ENCODE assay signal across 14 mouse cellular contexts in the genomic region with DNA sequence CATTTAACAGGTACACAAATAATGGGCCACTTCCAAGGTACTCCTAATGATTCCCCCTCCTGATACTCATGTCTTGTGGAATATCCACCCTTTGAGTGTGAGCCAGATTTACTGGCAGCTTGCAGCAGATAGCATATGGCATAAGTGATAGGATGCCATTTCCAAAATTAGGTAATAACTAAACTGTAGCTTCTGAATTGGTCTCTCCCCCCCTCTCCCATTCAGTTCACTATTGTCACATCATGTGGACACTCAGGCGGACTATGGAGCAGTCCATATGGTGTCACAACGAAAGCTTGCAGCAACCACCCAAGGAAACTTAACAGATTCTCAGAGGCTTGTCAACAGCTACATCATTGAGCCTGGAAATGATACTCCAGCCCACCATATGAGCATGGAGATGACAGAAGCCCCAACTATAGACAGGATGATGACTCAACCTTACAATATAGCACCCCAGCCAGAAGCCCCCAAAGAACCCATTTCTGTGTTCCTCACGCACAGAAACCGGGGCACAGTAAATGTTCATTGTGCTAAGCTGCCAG.
"Had no signal": no experiment of that assay in that cellular context is flagged by ENCODE, and none has a peak within 500 bp of the region (broad histone marks: within the 10 kb centered on the region; RNA-seq: fewer than 3 reads in every experiment).

No protein-coding gene starts in this region.

- H3K36me3 ChIP-seq: limb, embryonic 10.5 days; liver, embryonic 12.5 days; midbrain, embryonic 15.5 days; neural tube, embryonic 12.5 days; stomach, embryonic 15.5 days had no signal

- H3K4me3 ChIP-seq: left cerebral cortex, adult 2 months; limb, embryonic 10.5 days; liver, embryonic 12.5 days; megakaryocyte, embryonic 14.5 days; midbrain, embryonic 15.5 days; neural tube, embryonic 12.5 days; stomach, embryonic 15.5 days had no signal

- H3K9me3 ChIP-seq: limb, embryonic 10.5 days; liver, embryonic 12.5 days; midbrain, embryonic 15.5 days; neural tube, embryonic 12.5 days; stomach, embryonic 15.5 days had no signal

- DNase-seq: kidney, postnatal 10 days; kidney, postnatal 4 days; lung, embryonic 14.5 days; lung, postnatal 14 days; thymus, postnatal 4 days had no signal

- H3K9ac ChIP-seq: liver, embryonic 12.5 days; lung, embryonic 14.5 days; midbrain, embryonic 15.5 days; neural tube, embryonic 12.5 days; stomach, embryonic 15.5 days had no signal

- H3K27me3 ChIP-seq: liver, embryonic 12.5 days; megakaryocyte, embryonic 14.5 days; midbrain, embryonic 15.5 days; neural tube, embryonic 12.5 days; stomach, embryonic 15.5 days had no signal

- H3K4me2 ChIP-seq: liver, embryonic 12.5 days; lung, embryonic 14.5 days; midbrain, embryonic 11.5 days; midbrain, embryonic 15.5 days; neural tube, embryonic 12.5 days; stomach, embryonic 15.5 days had no signal

- ATAC-seq: liver, embryonic 12.5 days; midbrain, embryonic 15.5 days had no signal

- H3K4me1 ChIP-seq: limb, embryonic 10.5 days; liver, embryonic 12.5 days; megakaryocyte, embryonic 14.5 days; midbrain, embryonic 15.5 days; neural tube, embryonic 12.5 days; stomach, embryonic 15.5 days had no signal

- H3K27ac ChIP-seq: left cerebral cortex, adult 2 months; limb, embryonic 10.5 days; liver, embryonic 12.5 days; macrophage; midbrain, embryonic 15.5 days; neural tube, embryonic 12.5 days; stomach, embryonic 15.5 days had no signal
